Mouse (Mus musculus) embryonic facial prominence, embryonic 10.5 days (tissue): ENCODE data around the gene Ptprn2. TPM values are rescaled to one million over a fixed set of nuclear protein-coding genes. Genes with fewer than 3 reads are reported as not detected.

Experiments
- DNase-seq: peaks from one replicate; pipeline ENCODE4 v3.0.0-alpha.2; 2017; ENCODE audit warnings: low spot score
- H3K27ac ChIP-seq: fragments of 300-500 bp; sonication (generic); replicated peaks from 2 replicates; pipeline ENCODE4 v1.5.1; 2016; ENCODE audit warnings: mild to moderate bottlenecking
- H3K27me3 ChIP-seq: fragments of 300-500 bp; sonication (generic); replicated peaks from 2 replicates; pipeline ENCODE4 v1.6.1; 2016; ENCODE audit warnings: low read depth, mild to moderate bottlenecking; ENCODE audit not compliant: poor library complexity, severe bottlenecking
- H3K36me3 ChIP-seq: fragments of 300-500 bp; sonication (generic); replicated peaks from 2 replicates; pipeline ENCODE4 v1.6.1; 2016; ENCODE audit warnings: mild to moderate bottlenecking, moderate library complexity
- H3K4me1 ChIP-seq: fragments of 300-500 bp; sonication (generic); 2 replicates; pipeline ENCODE4 v1.6.1; 2016
- H3K4me3 ChIP-seq: fragments of 300-500 bp; sonication (generic); 2 replicates; pipeline ENCODE4 v1.5.1; 2016; ENCODE audit warnings: mild to moderate bottlenecking, moderate library complexity
- H3K9me3 ChIP-seq: fragments of 300-500 bp; sonication (generic); 2 replicates; pipeline ENCODE4 v1.6.1; 2016; ENCODE audit warnings: mild to moderate bottlenecking
- WGBS: fragments of 180-500 bp; shearing (Covaris S2); methylation state at CpG from one replicate; pipeline ENCODE4 v1.1.7; 2016; 5-methylcytosine and 5-hydroxymethylcytosine counted together
- polyA plus RNA-seq: library from polyadenylated mRNA; unstranded; fragments of >200 nt; fragmentation: Nextera tagmentation; extraction: Ambion mirVana; gene quantifications from 2 replicates; pipeline ENCODE4 v1.2.1, GENCODE M21; 2016

The Ptprn2 gene
- polyA plus RNA-seq, 1 experiment from 2014 or later, result 1.4 TPM

GRCm38 (mm10) chr12:117023235-117023634, 537.7 kb downstream of the Ptprn2 start:
- H3K27ac ChIP-seq, result no peak overlapping the region
- no peak overlapping the region for H3K4me3 ChIP-seq
- H3K9me3 ChIP-seq, result no peaks in the 10 kb centered on the region
- no peaks in the 10 kb centered on the region for H3K27me3 ChIP-seq
- WGBS, result 81% methylated on average over 4 of the region's 4 CpGs
- H3K4me1 ChIP-seq, result peaks cover 4% of the 10 kb centered on the region; the same call in 1 of the 2 replicates
- DNase-seq, result no peak
- H3K36me3 ChIP-seq, result no peaks in the 10 kb centered on the region

GRCm38 (mm10) chr12:117024916-117025315, 539.4 kb downstream of the Ptprn2 start:
- no peaks in the 10 kb centered on the region for H3K27me3 ChIP-seq
- H3K4me3 ChIP-seq, result no peak overlapping the region
- H3K9me3 ChIP-seq, result no peaks in the 10 kb centered on the region
- H3K36me3 ChIP-seq, result no peaks in the 10 kb centered on the region
- H3K4me1 ChIP-seq, result peaks cover 2% of the 10 kb centered on the region; the same call in 1 of the 2 replicates
- H3K27ac ChIP-seq, result no peak overlapping the region
- 90% methylated on average over 4 of the region's 4 CpGs for WGBS
- DNase-seq, result no peak

- Histone ChIP-seq H3K27me3 (no peaks in the 10 kb centered on the region), H3K4me1 (peaks cover 2% of the 10 kb centered on the region; the same call in 1 of the 2 replicates), H3K36me3 (no peaks in the 10 kb centered on the region), H3K9me3 (no peaks in the 10 kb centered on the region), H3K4me3 (no peak overlapping the region), H3K27ac (no peak overlapping the region)
- no peak for DNase-seq
These were observed 540.2 kb downstream of the Ptprn2 start for GRCm38 (mm10) chr12:117025676-117026075.

- no peak overlapping the region for H3K4me3 ChIP-seq
- DNase-seq, result no peak
- H3K27ac ChIP-seq, result no peak overlapping the region
- H3K36me3 ChIP-seq, result no peaks in the 10 kb centered on the region
- H3K9me3 ChIP-seq, result no peaks in the 10 kb centered on the region
- 87% methylated on average over 6 of the region's 6 CpGs for WGBS
- no peaks in the 10 kb centered on the region for H3K27me3 ChIP-seq
- peaks cover 2% of the 10 kb centered on the region; the same call in 1 of the 2 replicates for H3K4me1 ChIP-seq
These were observed 541.8 kb downstream of the Ptprn2 start for GRCm38 (mm10) chr12:117027351-117027750.

- H3K36me3 ChIP-seq, result no peaks in the 10 kb centered on the region
- 71% methylated on average over 5 of the region's 5 CpGs for WGBS
- no peaks in the 10 kb centered on the region for H3K9me3 ChIP-seq
- no peak for DNase-seq
- H3K27ac ChIP-seq, result peak overlapping the region; percentile 48; the same call in 1 of the 2 replicates
- H3K4me1 ChIP-seq, result peaks cover 2% of the 10 kb centered on the region; the same call in 1 of the 2 replicates
- no peak overlapping the region for H3K4me3 ChIP-seq
- no peaks in the 10 kb centered on the region for H3K27me3 ChIP-seq
These were observed 542.9 kb downstream of the Ptprn2 start for GRCm38 (mm10) chr12:117028333-117028961.

GRCm38 (mm10) chr12:117033172-117033571, 547.7 kb downstream of the Ptprn2 start:
- 88% methylated on average over 1 of the region's 1 CpGs for WGBS
- DNase-seq, result no peak
- no peaks in the 10 kb centered on the region for H3K9me3 ChIP-seq

GRCm38 (mm10) chr12:117034506-117034905, 549.0 kb downstream of the Ptprn2 start:
- H3K4me1 ChIP-seq, result peaks cover 9% of the 10 kb centered on the region; the same call in 1 of the 2 replicates
- WGBS, result 90% methylated on average over 3 of the region's 3 CpGs
- no peaks in the 10 kb centered on the region for H3K36me3 ChIP-seq
- DNase-seq, result no peak
- H3K4me3 ChIP-seq, result no peak overlapping the region
- no peaks in the 10 kb centered on the region for H3K9me3 ChIP-seq
- no peak overlapping the region for H3K27ac ChIP-seq
- H3K27me3 ChIP-seq, result no peaks in the 10 kb centered on the region

More at GRCm38 (mm10) chr12:117033172-117033571, 547.7 kb downstream of the Ptprn2 start:
- Histone ChIP-seq H3K4me3 (no peak overlapping the region), H3K4me1 (peaks cover 9% of the 10 kb centered on the region; the same call in 1 of the 2 replicates), H3K27me3 (no peaks in the 10 kb centered on the region), H3K27ac (no peak overlapping the region), H3K36me3 (no peaks in the 10 kb centered on the region)

- H3K36me3 ChIP-seq, result no peaks in the 10 kb centered on the region
- H3K27ac ChIP-seq, result no peak overlapping the region
- peaks cover 9% of the 10 kb centered on the region; the same call in 1 of the 2 replicates for H3K4me1 ChIP-seq
- no peaks in the 10 kb centered on the region for H3K9me3 ChIP-seq
- no peak overlapping the region for H3K4me3 ChIP-seq
- WGBS, result 3% methylated on average over 2 of the region's 2 CpGs
- DNase-seq, result peak; percentile 69
- no peaks in the 10 kb centered on the region for H3K27me3 ChIP-seq
These were observed 549.7 kb downstream of the Ptprn2 start for GRCm38 (mm10) chr12:117035243-117035642.

- 42% methylated on average over 3 of the region's 3 CpGs for WGBS
- Histone ChIP-seq H3K9me3 (no peaks in the 10 kb centered on the region), H3K4me1 (peaks cover 9% of the 10 kb centered on the region; the same call in 1 of the 2 replicates), H3K4me3 (no peak overlapping the region), H3K27ac (no peak overlapping the region), H3K27me3 (no peaks in the 10 kb centered on the region), H3K36me3 (no peaks in the 10 kb centered on the region)
- DNase-seq, result no peak
These were observed 553.9 kb downstream of the Ptprn2 start for GRCm38 (mm10) chr12:117039411-117039810.

- Histone ChIP-seq H3K27ac (no peak overlapping the region), H3K27me3 (no peaks in the 10 kb centered on the region), H3K4me1 (no peaks in the 10 kb centered on the region; the same call in 1 of the 2 replicates), H3K36me3 (no peaks in the 10 kb centered on the region), H3K4me3 (no peak overlapping the region), H3K9me3 (no peaks in the 10 kb centered on the region)
- DNase-seq, result no peak
- 88% methylated on average over 2 of the region's 2 CpGs for WGBS
These were observed 555.9 kb downstream of the Ptprn2 start for GRCm38 (mm10) chr12:117041409-117041808.

- DNase-seq, result no peak
- H3K4me1 ChIP-seq, result peaks cover 6% of the 10 kb centered on the region
- H3K27me3 ChIP-seq, result no peaks in the 10 kb centered on the region
- no peaks in the 10 kb centered on the region for H3K36me3 ChIP-seq
- no peaks in the 10 kb centered on the region for H3K9me3 ChIP-seq
- no peak overlapping the region for H3K27ac ChIP-seq
- no peak overlapping the region for H3K4me3 ChIP-seq
- 78% methylated on average over 7 of the region's 7 CpGs for WGBS
These were observed 557.2 kb downstream of the Ptprn2 start for GRCm38 (mm10) chr12:117042706-117043105.

GRCm38 (mm10) chr12:117047384-117048251, 562.1 kb downstream of the Ptprn2 start:
- peaks cover 11% of the 10 kb centered on the region for H3K4me1 ChIP-seq
- H3K27me3 ChIP-seq, result no peaks in the 10 kb centered on the region
- peak; percentile 16 for DNase-seq
- H3K36me3 ChIP-seq, result no peaks in the 10 kb centered on the region
- H3K9me3 ChIP-seq, result no peaks in the 10 kb centered on the region
- peak overlapping the region; percentile 79 for H3K27ac ChIP-seq
- WGBS, result 11% methylated on average over 3 of the region's 3 CpGs
- H3K4me3 ChIP-seq, result no peak overlapping the region
